Mouse (Mus musculus): ENCODE results near the gene Enpp1.

GRCm38 (mm10) chr10:24698131-24698775 lies 13.7 kb downstream of the Enpp1 start:
- TF ChIP-seq CTCF (IDR thresholded peaks at IDR 0.05; ENCODE audit: low read depth, low read length), result no peak
- TF ChIP-seq POLR2A (IDR thresholded peaks at IDR 0.05; ENCODE audit: insufficient read depth, low read length), result no peak
- no peak for TF ChIP-seq EP300 (IDR thresholded peaks at IDR 0.05; ENCODE audit: insufficient read depth, low read depth, low read length)

All from ES-Bruce4 (cell line).